Mouse (Mus musculus) right cerebral cortex, postnatal 25 days (tissue): Measurements from ENCODE around the gene Hspa12b.

Source experiments
- DNase-seq: peaks from one replicate; pipeline ENCODE4 v3.0.0; 2022

Gene Hspa12b

GRCm38 (mm10) chr2:131149254-131149578 lies 22.1 kb downstream of the Hspa12b start:
- no peak for DNase-seq

- DNase-seq: no peak
Observed at GRCm38 (mm10) chr2:131152166-131152730, 25.2 kb downstream of the Hspa12b start.

GRCm38 (mm10) chr2:131154036-131154435 lies 27.0 kb downstream of the Hspa12b start:
- DNase-seq: no peak

- DNase-seq: no peak
Observed at GRCm38 (mm10) chr2:131156987-131157386, 29.9 kb downstream of the Hspa12b start.

GRCm38 (mm10) chr2:131159491-131159910 lies 32.4 kb downstream of the Hspa12b start:
- peak; percentile 30 for DNase-seq

- peak; percentile 94 for DNase-seq
Observed at GRCm38 (mm10) chr2:131159938-131160581, 33.0 kb downstream of the Hspa12b start, which contains the start of gene 1700037H04Rik. Gene 1700037H04Rik, minus strand, starts transcription at chr2:131160081.

GRCm38 (mm10) chr2:131160671-131161111 lies 33.6 kb downstream of the Hspa12b start:
- no peak for DNase-seq

GRCm38 (mm10) chr2:131163924-131164323 lies 36.8 kb downstream of the Hspa12b start:
- DNase-seq: no peak

GRCm38 (mm10) chr2:131166172-131166571 lies 39.1 kb downstream of the Hspa12b start:
- no peak for DNase-seq

GRCm38 (mm10) chr2:131167984-131168383 lies 40.9 kb downstream of the Hspa12b start:
- no peak for DNase-seq

GRCm38 (mm10) chr2:131168914-131169313 lies 41.8 kb downstream of the Hspa12b start:
- DNase-seq: no peak

- no peak for DNase-seq
Observed at GRCm38 (mm10) chr2:131170936-131171335, 43.9 kb downstream of the Hspa12b start.

- peak; percentile 79 for DNase-seq
Observed at GRCm38 (mm10) chr2:131171401-131172104, 44.5 kb downstream of the Hspa12b start.

GRCm38 (mm10) chr2:131172322-131172721 lies 45.2 kb downstream of the Hspa12b start:
- no peak for DNase-seq

GRCm38 (mm10) chr2:131174700-131175099 lies 47.6 kb downstream of the Hspa12b start:
- peak; percentile 61 for DNase-seq

GRCm38 (mm10) chr2:131175286-131175944 lies 48.3 kb downstream of the Hspa12b start:
- DNase-seq: no peak

GRCm38 (mm10) chr2:131175945-131176309 lies 48.8 kb downstream of the Hspa12b start:
- DNase-seq: no peak

GRCm38 (mm10) chr2:131176491-131176890 lies 49.4 kb downstream of the Hspa12b start:
- no peak for DNase-seq

- no peak for DNase-seq
Observed at GRCm38 (mm10) chr2:131177932-131178331, 50.9 kb downstream of the Hspa12b start.

GRCm38 (mm10) chr2:131178828-131179245 lies 51.8 kb downstream of the Hspa12b start:
- DNase-seq: no peak

GRCm38 (mm10) chr2:131179246-131179886 lies 52.3 kb downstream of the Hspa12b start:
- DNase-seq: peak; percentile 68

GRCm38 (mm10) chr2:131179990-131180587 lies 53.0 kb downstream of the Hspa12b start, which contains the start of gene Cenpb:
Gene Cenpb, minus strand, starts transcription at chr2:131180067.
- peak; percentile 88 for DNase-seq
